Mouse (Mus musculus) C2C12 (cell line): ENCODE results near the gene Kcnh6. TPM values are rescaled to one million over a fixed set of nuclear protein-coding genes. Genes with fewer than 3 reads are reported as not detected.

Source experiments
- H3K27me3 ChIP-seq: one replicate; pipeline ENCODE4 v1.6.1; 2011; ENCODE audit not compliant: control insufficient read depth, insufficient read depth, insufficient read length
- H3K36me3 ChIP-seq: one replicate; pipeline ENCODE4 v1.6.1; 2011; ENCODE audit not compliant: control insufficient read depth, insufficient read depth
- H3K4me3 ChIP-seq: one replicate; pipeline ENCODE4 v1.5.1; 2011; ENCODE audit warnings: mild to moderate bottlenecking, control low read depth; ENCODE audit not compliant: poor library complexity, insufficient read depth, severe bottlenecking
- H3K79me2 ChIP-seq: one replicate; pipeline ENCODE4 v1.6.1; 2011; ENCODE audit not compliant: control insufficient read depth, insufficient read depth
- H3K79me3 ChIP-seq: one replicate; pipeline ENCODE4 v1.6.1; 2011; ENCODE audit warnings: low read depth, control low read depth
- H3ac ChIP-seq: one replicate; pipeline ENCODE3; 2011; ENCODE audit warnings: low read depth; ENCODE audit not compliant: control insufficient read depth, insufficient read length
- CEBPB ChIP-seq: IDR thresholded peaks from one replicate; pipeline ENCODE4 v1.6.1; 2011; ENCODE audit warnings: low read depth, mild to moderate bottlenecking, control low read depth, moderate library complexity
- CTCF ChIP-seq: IDR thresholded peaks from one replicate; pipeline ENCODE4 v1.5.1; 2011; ENCODE audit not compliant: control insufficient read depth, insufficient read depth, insufficient read length
- FOSL1 ChIP-seq: IDR thresholded peaks from one replicate; pipeline ENCODE4 v1.8.0; 2011; ENCODE audit warnings: mild to moderate bottlenecking, low read length; ENCODE audit not compliant: poor library complexity, insufficient read depth, severe bottlenecking
- MAX ChIP-seq: IDR thresholded peaks from one replicate; pipeline ENCODE4 v1.6.1; 2011; ENCODE audit warnings: mild to moderate bottlenecking, control low read depth
- MYOD1 ChIP-seq: IDR thresholded peaks from one replicate; pipeline ENCODE4 v1.6.1; 2011; ENCODE audit warnings: low read depth; ENCODE audit not compliant: control insufficient read depth, insufficient read length
- MYOG ChIP-seq: IDR thresholded peaks from one replicate; pipeline ENCODE4 v1.6.1; 2011; ENCODE audit not compliant: control insufficient read depth, insufficient read length; ENCODE audit errors: extremely low read depth
- USF1 ChIP-seq: IDR thresholded peaks from one replicate; pipeline ENCODE4 v1.6.1; 2011; ENCODE audit warnings: low read depth, mild to moderate bottlenecking, control low read depth, moderate library complexity
- polyA plus RNA-seq: library from polyadenylated mRNA; unstranded; fragments of >200 nt; fragmentation: generic; extraction: Trizol; gene quantifications from one replicate; pipeline ENCODE4 v1.2.1, GENCODE M21; 2012; ENCODE audit warnings: missing spikeins

The Kcnh6 gene
- polyA plus RNA-seq, 1 experiment: not detected

- Histone ChIP-seq H3K27me3 (peaks cover 7% of the 10 kb centered on the region), H3K4me3 (no peak overlapping the region), H3K79me2 (no peaks in the 10 kb centered on the region), H3ac (no peak overlapping the region), H3K36me3 (no peaks in the 10 kb centered on the region), H3K79me3 (no peaks in the 10 kb centered on the region)
- no peak for TF ChIP-seq MYOG
- TF ChIP-seq USF1: no peak
Measured at GRCm38 (mm10) chr11:105978634-105979033, 29.3 kb upstream of the Kcnh6 start.

GRCm38 (mm10) chr11:105984452-105984851, 23.5 kb upstream of the Kcnh6 start:
- no peak for TF ChIP-seq FOSL1
- TF ChIP-seq CTCF: no peak
- TF ChIP-seq MAX: no peak
- Histone ChIP-seq H3ac (no peak overlapping the region), H3K36me3 (no peaks in the 10 kb centered on the region), H3K79me3 (no peaks in the 10 kb centered on the region), H3K27me3 (peaks cover 7% of the 10 kb centered on the region), H3K79me2 (no peaks in the 10 kb centered on the region), H3K4me3 (no peak overlapping the region)

- Histone ChIP-seq H3ac (no peak overlapping the region), H3K79me3 (no peaks in the 10 kb centered on the region), H3K4me3 (no peak overlapping the region), H3K36me3 (no peaks in the 10 kb centered on the region), H3K27me3 (peaks cover 9% of the 10 kb centered on the region), H3K79me2 (no peaks in the 10 kb centered on the region)
- no peak for TF ChIP-seq MYOD1
- no peak for TF ChIP-seq CTCF
- no peak for TF ChIP-seq CEBPB
- no peak for TF ChIP-seq USF1
- TF ChIP-seq MYOG: no peak
- TF ChIP-seq FOSL1: no peak
- TF ChIP-seq MAX: no peak
Measured at GRCm38 (mm10) chr11:105987446-105987845, 20.5 kb upstream of the Kcnh6 start.

- TF ChIP-seq USF1: no peak
- TF ChIP-seq FOSL1: no peak
- TF ChIP-seq MYOG: no peak
- no peak for TF ChIP-seq CEBPB
- TF ChIP-seq MAX: no peak
- no peak for TF ChIP-seq CTCF
- TF ChIP-seq MYOD1: no peak
- Histone ChIP-seq H3K36me3 (no peaks in the 10 kb centered on the region), H3K79me3 (no peaks in the 10 kb centered on the region), H3K79me2 (no peaks in the 10 kb centered on the region), H3ac (no peak overlapping the region), H3K27me3 (peaks cover 14% of the 10 kb centered on the region), H3K4me3 (no peak overlapping the region)
Measured at GRCm38 (mm10) chr11:105989446-105989845, 18.5 kb upstream of the Kcnh6 start.

- Histone ChIP-seq H3K36me3 (no peaks in the 10 kb centered on the region), H3ac (no peak overlapping the region), H3K79me2 (no peaks in the 10 kb centered on the region), H3K4me3 (no peak overlapping the region), H3K27me3 (peaks cover 22% of the 10 kb centered on the region), H3K79me3 (no peaks in the 10 kb centered on the region)
- no peak for TF ChIP-seq CEBPB
Measured at GRCm38 (mm10) chr11:105990231-105990630, 17.7 kb upstream of the Kcnh6 start.

- H3K27me3 ChIP-seq: peaks cover 58% of the 10 kb centered on the region
- no peak for TF ChIP-seq MYOD1
- TF ChIP-seq FOSL1: no peak
- no peak for TF ChIP-seq MAX
- TF ChIP-seq CTCF: no peak
- no peak for TF ChIP-seq MYOG
- TF ChIP-seq CEBPB: no peak
- no peak for TF ChIP-seq USF1
- no peaks in the 10 kb centered on the region for H3K79me2 ChIP-seq
- no peaks in the 10 kb centered on the region for H3K79me3 ChIP-seq
- no peak within 1 kb of the TSS for H3ac ChIP-seq
- H3K4me3 ChIP-seq: no peak within 1 kb of the TSS
- no peaks in the 10 kb centered on the region for H3K36me3 ChIP-seq
Measured at GRCm38 (mm10) chr11:105994375-105994774, 13.5 kb upstream of the Kcnh6 start, which contains the start of gene Ace3. TSS of gene Ace3 (plus strand) at chr11:105994675.
